Mouse (Mus musculus): ENCODE data around the gene Smarcd1. TPM values are rescaled to one million over a fixed set of nuclear protein-coding genes. Genes with fewer than 3 reads are reported as not detected.

Gene Smarcd1
- total and polyA plus RNA-seq, 3 experiments = 20.1 to 39.0 (median 20.6) TPM

- Histone ChIP-seq H3K27ac (no peak overlapping the region), H3K79me2 (replicated peaks; ENCODE audit: control insufficient read depth, insufficient read depth, low read length) (no peaks in the 10 kb centered on the region), H3K27me3 (ENCODE audit: control insufficient read depth, insufficient read depth, low read length) (no peaks in the 10 kb centered on the region), H3K9ac (ENCODE audit: low read depth, low read length) (no peak overlapping the region), H3K4me3 (no peak overlapping the region), H3K36me3 (ENCODE audit: control insufficient read depth, insufficient read depth, low read length) (no peaks in the 10 kb centered on the region), H3K4me1 (ENCODE audit: control insufficient read depth, insufficient read depth, low read length) (no peaks in the 10 kb centered on the region)
- 2% methylated on average over 4 of the region's 4 CpGs for WGBS
- TF ChIP-seq CTCF (IDR thresholded peaks at IDR 0.05) (peak; percentile 96), POLR2A (IDR thresholded peaks at IDR 0.05; ENCODE audit: insufficient read depth, low read depth, low read length) (no peak), EP300 (IDR thresholded peaks at IDR 0.05; ENCODE audit: insufficient read depth, low read depth, low read length) (0 out of 2 replicates have a peak, but pooled peaks have one; percentile 64)
- peak; percentile 50 to 52 for DNase-seq
- intact Hi-C loops (cut with DNase I) = loop anchor here (1.0 to 5.0 kb wide), 2 partner anchors 92 to 191 kb away; no protein-coding TSS in a partner anchor
These were observed 13.2 kb upstream of the Smarcd1 start for GRCm38 (mm10) chr15:99688712-99689111.

DNA sequence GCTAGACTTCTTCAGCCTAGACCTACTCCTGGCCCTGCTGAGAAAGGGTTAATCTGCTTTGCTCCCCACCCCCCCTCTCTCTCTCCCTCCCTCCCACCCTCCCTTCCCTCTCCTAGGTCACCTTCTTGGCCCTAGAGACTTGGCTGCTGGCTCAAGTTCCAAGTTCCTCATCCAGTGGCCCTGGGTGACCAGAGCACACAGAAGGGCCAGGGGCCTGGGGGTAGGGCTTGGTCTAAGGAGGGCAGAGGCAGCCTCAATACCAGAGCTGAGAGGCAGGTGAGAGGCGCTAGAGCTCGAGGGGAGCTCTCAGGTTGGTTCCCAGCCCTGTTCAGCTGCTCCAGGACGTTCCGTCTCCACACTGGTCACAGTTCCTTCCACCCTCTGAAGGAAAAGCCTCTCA, 11.0 kb upstream of the Smarcd1 start:
- peak in 1 of 2 experiments; percentile 21 for DNase-seq
- WGBS = 32% methylated on average over 4 of the region's 4 CpGs
- Histone ChIP-seq H3K9ac (ENCODE audit: low read depth, low read length) (no peak overlapping the region), H3K4me3 (no peak overlapping the region), H3K27ac (no peak overlapping the region), H3K4me1 (ENCODE audit: control insufficient read depth, insufficient read depth, low read length) (no peaks in the 10 kb centered on the region), H3K36me3 (ENCODE audit: control insufficient read depth, insufficient read depth, low read length) (no peaks in the 10 kb centered on the region), H3K79me2 (replicated peaks; ENCODE audit: control insufficient read depth, insufficient read depth, low read length) (no peaks in the 10 kb centered on the region), H3K27me3 (ENCODE audit: control insufficient read depth, insufficient read depth, low read length) (no peaks in the 10 kb centered on the region)
- intact Hi-C loops (cut with DNase I) = no loop called here
- no peak for TF ChIP-seq POLR2A (IDR thresholded peaks at IDR 0.05; ENCODE audit: insufficient read depth, low read depth, low read length)
- TF ChIP-seq EP300 (IDR thresholded peaks at IDR 0.05; ENCODE audit: insufficient read depth, low read depth, low read length) = no peak
- no peak for TF ChIP-seq CTCF (IDR thresholded peaks at IDR 0.05)

- intact Hi-C loops (cut with DNase I) = no loop called here
- TF ChIP-seq EP300 (IDR thresholded peaks at IDR 0.05; ENCODE audit: insufficient read depth, low read depth, low read length) = no peak
- no peak for TF ChIP-seq POLR2A (IDR thresholded peaks at IDR 0.05; ENCODE audit: insufficient read depth, low read depth, low read length)
- no peak for TF ChIP-seq CTCF (IDR thresholded peaks at IDR 0.05)
- no peaks in the 10 kb centered on the region for H3K27me3 ChIP-seq (ENCODE audit: control insufficient read depth, insufficient read depth, low read length)
These were observed 10.0 kb upstream of the Smarcd1 start for GRCm38 (mm10) chr15:99691976-99692375.

GRCm38 (mm10) chr15:99697309-99697708, 4.6 kb upstream of the Smarcd1 start:
- Histone ChIP-seq H3K27ac (no peak overlapping the region), H3K4me1 (ENCODE audit: control insufficient read depth, insufficient read depth, low read length) (peaks cover 3% of the 10 kb centered on the region), H3K27me3 (ENCODE audit: control insufficient read depth, insufficient read depth, low read length) (no peaks in the 10 kb centered on the region), H3K36me3 (ENCODE audit: control insufficient read depth, insufficient read depth, low read length) (no peaks in the 10 kb centered on the region), H3K9ac (ENCODE audit: low read depth, low read length) (no peak overlapping the region), H3K79me2 (replicated peaks; ENCODE audit: control insufficient read depth, insufficient read depth, low read length) (no peaks in the 10 kb centered on the region), H3K4me3 (no peak overlapping the region)
- intact Hi-C loops (cut with DNase I) = no loop called here
- 26% methylated on average over 2 of the region's 2 CpGs for WGBS
- TF ChIP-seq POLR2A (IDR thresholded peaks at IDR 0.05; ENCODE audit: insufficient read depth, low read depth, low read length) = no peak
- no peak for TF ChIP-seq EP300 (IDR thresholded peaks at IDR 0.05; ENCODE audit: insufficient read depth, low read depth, low read length)
- TF ChIP-seq CTCF (IDR thresholded peaks at IDR 0.05) = no peak
- no peak for DNase-seq

More at GRCm38 (mm10) chr15:99691976-99692375, 10.0 kb upstream of the Smarcd1 start:
- Histone ChIP-seq H3K4me3 (no peak overlapping the region), H3K79me2 (replicated peaks; ENCODE audit: control insufficient read depth, insufficient read depth, low read length) (no peaks in the 10 kb centered on the region), H3K36me3 (ENCODE audit: control insufficient read depth, insufficient read depth, low read length) (no peaks in the 10 kb centered on the region), H3K27ac (no peak overlapping the region), H3K9ac (ENCODE audit: low read depth, low read length) (no peak overlapping the region), H3K4me1 (ENCODE audit: control insufficient read depth, insufficient read depth, low read length) (no peaks in the 10 kb centered on the region)
- WGBS = 68% methylated on average over 9 of the region's 9 CpGs
- no peak for DNase-seq

DNA sequence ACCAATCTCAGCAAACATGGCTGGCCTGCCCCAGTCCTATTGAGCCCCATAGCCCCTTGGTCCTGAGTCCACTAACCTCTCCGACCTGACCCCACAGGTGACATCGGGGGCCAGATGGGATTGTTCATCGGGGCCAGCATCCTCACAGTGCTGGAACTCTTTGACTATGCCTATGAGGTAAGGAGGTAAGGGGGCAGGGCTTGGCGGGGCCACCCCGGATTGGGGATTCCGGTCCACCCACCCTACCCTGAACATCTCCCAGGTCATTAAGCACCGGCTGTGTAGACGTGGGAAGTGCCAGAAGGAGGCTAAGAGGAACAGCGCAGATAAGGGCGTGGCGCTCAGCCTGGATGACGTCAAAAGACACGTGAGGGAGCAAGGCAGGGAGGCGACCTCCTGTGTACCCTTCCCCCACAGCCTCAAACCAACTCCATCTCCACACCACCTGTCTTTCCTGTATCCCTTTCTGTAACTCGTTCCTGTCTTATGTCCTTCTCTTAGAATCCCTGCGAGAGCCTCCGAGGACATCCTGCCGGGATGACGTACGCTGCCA, 3.3 kb upstream of the Smarcd1 start:
- WGBS = 27% methylated on average over 20 of the region's 20 CpGs
- Histone ChIP-seq H3K27me3 (ENCODE audit: control insufficient read depth, insufficient read depth, low read length) (no peaks in the 10 kb centered on the region), H3K9ac (ENCODE audit: low read depth, low read length) (no peak overlapping the region), H3K4me3 (no peak overlapping the region), H3K4me1 (ENCODE audit: control insufficient read depth, insufficient read depth, low read length) (peaks cover 6% of the 10 kb centered on the region), H3K27ac (no peak overlapping the region), H3K79me2 (replicated peaks; ENCODE audit: control insufficient read depth, insufficient read depth, low read length) (no peaks in the 10 kb centered on the region), H3K36me3 (ENCODE audit: control insufficient read depth, insufficient read depth, low read length) (no peaks in the 10 kb centered on the region)
- intact Hi-C loops (cut with DNase I) = no loop called here
- DNase-seq = no peak
- no peak for TF ChIP-seq CTCF (IDR thresholded peaks at IDR 0.05)
- TF ChIP-seq EP300 (IDR thresholded peaks at IDR 0.05; ENCODE audit: insufficient read depth, low read depth, low read length) = no peak
- no peak for TF ChIP-seq POLR2A (IDR thresholded peaks at IDR 0.05; ENCODE audit: insufficient read depth, low read depth, low read length)

DNA sequence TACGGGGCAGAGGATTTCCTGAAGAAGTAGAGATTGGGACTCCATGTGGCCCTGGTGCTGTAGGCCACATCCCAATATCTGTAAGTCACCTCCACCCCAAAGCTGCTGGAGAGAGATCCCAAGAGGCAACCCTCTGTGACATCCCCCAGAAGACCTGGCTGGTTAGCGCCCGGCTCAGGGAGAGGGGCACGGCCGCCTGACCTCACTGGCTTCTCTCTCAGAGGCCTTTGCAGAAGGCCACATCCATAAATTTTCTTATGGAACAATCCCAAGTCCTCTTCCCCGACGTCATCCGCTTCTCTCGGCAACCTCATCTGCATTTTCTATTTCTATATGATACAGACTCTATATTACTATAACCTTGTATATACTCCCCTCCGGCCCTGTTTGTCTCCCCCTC, 2.2 kb upstream of the Smarcd1 start:
- 84% methylated on average over 10 of the region's 10 CpGs for WGBS
- H3K36me3 ChIP-seq (ENCODE audit: control insufficient read depth, insufficient read depth, low read length) = no peaks in the 10 kb centered on the region
- no peak overlapping the region for H3K9ac ChIP-seq (ENCODE audit: low read depth, low read length)
- no peak overlapping the region for H3K4me3 ChIP-seq
- no peak for TF ChIP-seq EP300 (IDR thresholded peaks at IDR 0.05; ENCODE audit: insufficient read depth, low read depth, low read length)
- no peak for TF ChIP-seq POLR2A (IDR thresholded peaks at IDR 0.05; ENCODE audit: insufficient read depth, low read depth, low read length)
- no peak for TF ChIP-seq CTCF (IDR thresholded peaks at IDR 0.05)
- no peak for DNase-seq
- H3K4me1 ChIP-seq (ENCODE audit: control insufficient read depth, insufficient read depth, low read length) = peaks cover 6% of the 10 kb centered on the region
- intact Hi-C loops (cut with DNase I) = no loop called here
- H3K27ac ChIP-seq = no peak overlapping the region
- H3K79me2 ChIP-seq (replicated peaks; ENCODE audit: control insufficient read depth, insufficient read depth, low read length) = no peaks in the 10 kb centered on the region
- no peaks in the 10 kb centered on the region for H3K27me3 ChIP-seq (ENCODE audit: control insufficient read depth, insufficient read depth, low read length)
